Mouse (Mus musculus): ENCODE results near the gene Hist1h2ag. TPM values are rescaled to one million over a fixed set of nuclear protein-coding genes. Genes with fewer than 3 reads are reported as not detected.
A peak's percentile ranks its signal among the peaks of the same experiment; 100 is the strongest.

Hist1h2ag gene
- polyA plus RNA-seq, 2 experiments = 18.0 to 35.2 TPM

DNA sequence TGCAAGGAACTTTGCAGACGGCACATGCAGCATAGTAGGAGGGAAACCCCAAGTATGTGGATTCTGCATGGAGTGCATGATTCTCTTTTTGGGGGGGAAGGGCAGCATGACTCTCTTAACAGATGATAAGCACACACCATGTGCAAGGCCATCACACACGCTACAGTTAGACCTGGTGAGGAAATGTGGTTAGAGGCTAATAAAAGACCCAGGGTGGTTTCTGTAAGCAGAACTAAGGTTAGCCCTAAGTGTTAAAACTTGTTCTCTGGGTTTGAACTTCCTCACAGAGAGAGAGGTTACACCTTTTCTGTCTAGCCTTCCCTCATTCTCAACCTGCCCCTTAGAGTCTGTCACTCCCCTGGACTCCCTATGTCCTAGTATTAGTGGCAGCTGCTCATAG lies 41.4 kb downstream of the Hist1h2ag start:
- peaks cover 88% of the 10 kb centered on the region for H3K27me3 ChIP-seq (ENCODE audit: control insufficient read depth, insufficient read depth, low read length)

DNA sequence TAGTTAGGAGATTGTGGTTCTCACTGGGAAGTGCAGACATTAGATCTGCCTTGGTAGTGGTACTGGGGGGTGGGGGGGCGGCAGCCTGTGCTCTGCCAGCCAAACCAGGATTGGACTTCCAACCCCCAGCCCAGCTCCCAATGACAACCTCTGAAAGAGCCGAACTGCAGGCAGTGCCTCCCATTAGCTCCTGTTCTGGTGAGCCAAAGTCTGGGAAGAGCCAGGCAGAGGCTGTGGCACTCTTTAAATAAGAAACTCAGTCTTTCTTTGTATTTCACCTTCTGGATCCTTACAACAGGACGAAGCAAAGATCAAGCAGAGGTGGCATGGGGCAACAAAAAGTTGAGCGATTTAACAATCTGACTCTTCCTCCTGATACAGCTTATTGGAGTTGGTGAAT lies 43.6 kb downstream of the Hist1h2ag start:
- TF ChIP-seq EP300 (IDR thresholded peaks at IDR 0.05; ENCODE audit: low read depth) (no peak), CTCF (IDR thresholded peaks at IDR 0.05; ENCODE audit: low read depth) (no peak)
- no peak for DNase-seq (ENCODE audit: low read depth in 3 of 3, low spot score in 3 of 3)

More for the DNA sequence above, 41.4 kb downstream of the Hist1h2ag start:
- TF ChIP-seq EP300 (IDR thresholded peaks at IDR 0.05; ENCODE audit: low read depth) (no peak), CTCF (IDR thresholded peaks at IDR 0.05; ENCODE audit: low read depth) (no peak)
- DNase-seq (ENCODE audit: low read depth in 3 of 3, low spot score in 3 of 3) (no peak), ATAC-seq (ENCODE audit: insufficient read depth) (no peak)
- Histone ChIP-seq H3K9ac (replicated peaks) (no peak overlapping the region), H3K4me1 (replicated peaks; ENCODE audit: control insufficient read depth in 2 of 2, insufficient read depth in 2 of 2, low read length in 1 of 2) (peaks cover 0 to 19% of the 10 kb centered on the region in 2 experiments; a peak in 3 of 4 replicates), H3K27ac (no peak overlapping the region), H3K4me3 (ENCODE audit: insufficient read depth in 1 of 2, low read depth in 2 of 2, low read length in 2 of 2) (no peak overlapping the region), H3K4me2 (ENCODE audit: low read depth) (0 out of 2 replicates have a peak overlapping the region, but pooled peaks have one; percentile 15), H3K36me3 (replicated peaks; ENCODE audit: control insufficient read depth, insufficient read depth, low read depth) (no peaks in the 10 kb centered on the region), H3K9me3 (ENCODE audit: control insufficient read depth, low read length) (no peaks in the 10 kb centered on the region)
- 21% methylated on average over 2 of the region's 2 CpGs for WGBS (ENCODE audit: insufficient replicate concordance)

DNA sequence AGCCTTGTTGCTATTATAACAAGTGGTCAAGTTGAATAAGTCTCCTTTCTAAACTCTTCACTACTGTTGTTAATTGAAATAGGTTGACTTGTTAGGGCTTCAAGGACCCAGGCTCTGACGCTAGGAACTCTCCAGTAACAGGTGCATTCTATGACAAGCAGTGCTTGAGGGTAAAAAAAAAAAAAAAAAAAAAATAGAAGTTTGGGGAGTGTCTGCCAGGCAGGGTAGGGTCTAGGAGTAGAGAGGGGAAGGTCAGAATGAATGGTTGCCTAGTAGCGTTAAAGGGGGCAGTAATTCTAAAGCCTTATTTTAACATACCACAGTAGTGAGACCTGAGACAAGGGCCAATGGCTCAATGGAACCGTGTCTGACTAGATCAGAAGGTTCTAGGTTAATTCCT lies 44.3 kb downstream of the Hist1h2ag start:
- H3K27me3 ChIP-seq (ENCODE audit: control insufficient read depth, insufficient read depth, low read length) = peaks cover 70% of the 10 kb centered on the region
- 37% methylated on average over 3 of the region's 3 CpGs for WGBS (ENCODE audit: insufficient replicate concordance)

More for the DNA sequence above, 43.6 kb downstream of the Hist1h2ag start:
- H3K4me3 ChIP-seq (ENCODE audit: insufficient read depth in 1 of 2, low read depth in 2 of 2, low read length in 2 of 2) = no peak overlapping the region
- no peak overlapping the region for H3K27ac ChIP-seq
- H3K4me1 ChIP-seq (replicated peaks; ENCODE audit: control insufficient read depth in 2 of 2, insufficient read depth in 2 of 2, low read length in 1 of 2) = peaks cover 0 to 27% of the 10 kb centered on the region in 2 experiments; a peak in 3 of 4 replicates
- no peak overlapping the region for H3K4me2 ChIP-seq (ENCODE audit: low read depth)
- no peaks in the 10 kb centered on the region for H3K36me3 ChIP-seq (replicated peaks; ENCODE audit: control insufficient read depth, insufficient read depth, low read depth)
- H3K9ac ChIP-seq (replicated peaks) = no peak overlapping the region
- no peak for ATAC-seq (ENCODE audit: insufficient read depth)
- 49% methylated on average over 4 of the region's 4 CpGs for WGBS (ENCODE audit: insufficient replicate concordance)
- H3K9me3 ChIP-seq (ENCODE audit: control insufficient read depth, low read length) = no peaks in the 10 kb centered on the region
- H3K27me3 ChIP-seq (ENCODE audit: control insufficient read depth, insufficient read depth, low read length) = peaks cover 78% of the 10 kb centered on the region

DNA sequence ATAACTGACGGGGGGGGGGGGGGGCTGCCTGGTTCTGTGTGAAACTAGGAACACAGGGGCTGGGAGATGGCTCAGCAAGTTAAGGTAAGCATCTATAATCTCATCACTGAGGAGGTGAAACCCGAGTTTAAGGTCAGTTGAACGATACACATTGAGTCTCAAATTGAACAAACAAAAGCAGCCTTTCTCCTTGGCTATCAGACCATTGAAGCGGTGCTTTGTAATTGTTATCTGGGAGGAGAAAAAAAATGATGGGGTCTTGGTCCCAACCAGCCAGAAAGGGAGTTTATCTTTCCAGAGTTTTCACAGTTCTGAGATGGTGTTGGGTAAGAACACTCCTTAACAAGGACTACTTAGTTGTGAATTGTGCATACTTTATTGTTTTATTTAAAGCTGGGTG lies 44.9 kb downstream of the Hist1h2ag start:
- Histone ChIP-seq H3K27me3 (ENCODE audit: control insufficient read depth, insufficient read depth, low read length) (peaks cover 66% of the 10 kb centered on the region), H3K4me2 (ENCODE audit: low read depth) (peak overlapping the region; percentile 74; the same call in 1 of the 2 replicates), H3K27ac (no peak overlapping the region), H3K4me1 (replicated peaks; ENCODE audit: control insufficient read depth in 2 of 2, insufficient read depth in 2 of 2, low read length in 1 of 2) (peaks cover 0 to 27% of the 10 kb centered on the region in 2 experiments; a peak in 3 of 4 replicates), H3K4me3 (ENCODE audit: insufficient read depth in 1 of 2, low read depth in 2 of 2, low read length in 2 of 2) (no peak overlapping the region), H3K9me3 (ENCODE audit: control insufficient read depth, low read length) (no peaks in the 10 kb centered on the region), H3K36me3 (replicated peaks; ENCODE audit: control insufficient read depth, insufficient read depth, low read depth) (no peaks in the 10 kb centered on the region), H3K9ac (replicated peaks) (no peak overlapping the region)
- ATAC-seq (ENCODE audit: insufficient read depth) (no peak), DNase-seq (ENCODE audit: low read depth in 3 of 3, low spot score in 3 of 3) (no peak)
- TF ChIP-seq CTCF (IDR thresholded peaks at IDR 0.05; ENCODE audit: low read depth) = no peak
- no peak for TF ChIP-seq EP300 (IDR thresholded peaks at IDR 0.05; ENCODE audit: low read depth)
- 20% methylated on average over 4 of the region's 4 CpGs for WGBS (ENCODE audit: insufficient replicate concordance)

More for the DNA sequence above, 44.3 kb downstream of the Hist1h2ag start:
- no peak for TF ChIP-seq CTCF (IDR thresholded peaks at IDR 0.05; ENCODE audit: low read depth)
- TF ChIP-seq EP300 (IDR thresholded peaks at IDR 0.05; ENCODE audit: low read depth) = no peak
- Histone ChIP-seq H3K9me3 (ENCODE audit: control insufficient read depth, low read length) (no peaks in the 10 kb centered on the region), H3K36me3 (replicated peaks; ENCODE audit: control insufficient read depth, insufficient read depth, low read depth) (no peaks in the 10 kb centered on the region), H3K4me3 (ENCODE audit: insufficient read depth in 1 of 2, low read depth in 2 of 2, low read length in 2 of 2) (no peak overlapping the region), H3K27ac (no peak overlapping the region), H3K4me2 (ENCODE audit: low read depth) (no peak overlapping the region), H3K9ac (replicated peaks) (no peak overlapping the region), H3K4me1 (replicated peaks; ENCODE audit: control insufficient read depth in 2 of 2, insufficient read depth in 2 of 2, low read length in 1 of 2) (peaks cover 0 to 27% of the 10 kb centered on the region in 2 experiments; a peak in 3 of 4 replicates)
- ATAC-seq (ENCODE audit: insufficient read depth) = no peak
- no peak for DNase-seq (ENCODE audit: low read depth in 3 of 3, low spot score in 3 of 3)

DNA sequence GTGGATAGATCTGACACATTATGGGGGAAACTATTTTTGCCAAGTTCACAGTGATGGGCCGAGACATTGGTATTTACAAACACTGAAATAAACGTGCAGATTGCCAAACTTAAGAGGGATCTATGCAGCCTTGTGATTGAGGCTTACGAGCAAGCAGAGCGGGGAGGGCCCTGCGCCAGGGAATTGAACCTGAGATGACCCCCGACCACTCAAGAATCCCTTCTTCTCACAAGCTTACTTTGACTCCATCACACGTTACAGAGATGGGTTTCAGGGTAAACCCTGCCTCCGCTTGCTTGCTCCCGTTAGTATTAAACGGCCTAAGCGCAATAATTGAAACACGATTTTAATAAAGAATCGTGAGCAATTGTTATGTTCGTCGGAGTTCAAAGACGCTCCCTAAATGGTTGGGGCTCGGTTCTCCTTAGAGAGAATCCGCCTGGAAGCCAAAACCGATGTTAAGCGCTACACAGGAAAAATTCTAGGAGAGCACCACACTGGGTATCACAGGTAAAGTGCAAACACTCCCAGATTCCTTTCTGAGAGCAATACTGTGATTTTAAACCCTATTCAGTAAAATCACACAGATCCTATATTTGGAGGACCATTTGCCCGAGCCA lies 45.4 kb downstream of the Hist1h2ag start:
- no peak overlapping the region for H3K27ac ChIP-seq
- DNase-seq (ENCODE audit: low read depth in 3 of 3, low spot score in 3 of 3) (no peak), ATAC-seq (ENCODE audit: insufficient read depth) (no peak)
- no peak for TF ChIP-seq EP300 (IDR thresholded peaks at IDR 0.05; ENCODE audit: low read depth)
- no peak for TF ChIP-seq CTCF (IDR thresholded peaks at IDR 0.05; ENCODE audit: low read depth)
- no peaks in the 10 kb centered on the region for H3K9me3 ChIP-seq (ENCODE audit: control insufficient read depth, low read length)
- H3K4me1 ChIP-seq (replicated peaks; ENCODE audit: control insufficient read depth in 2 of 2, insufficient read depth in 2 of 2, low read length in 1 of 2) = peaks cover 0 to 27% of the 10 kb centered on the region in 2 experiments; a peak in 3 of 4 replicates
- peaks cover 63% of the 10 kb centered on the region for H3K27me3 ChIP-seq (ENCODE audit: control insufficient read depth, insufficient read depth, low read length)
- WGBS (ENCODE audit: insufficient replicate concordance) = 2% methylated on average over 21 of the region's 21 CpGs
- peak overlapping the region; percentile 35 to 55 for H3K4me3 ChIP-seq (ENCODE audit: insufficient read depth in 1 of 2, low read depth in 2 of 2, low read length in 2 of 2)
- H3K9ac ChIP-seq (replicated peaks) = no peak overlapping the region
- H3K4me2 ChIP-seq (ENCODE audit: low read depth) = peak overlapping the region; percentile 74
- H3K36me3 ChIP-seq (replicated peaks; ENCODE audit: control insufficient read depth, insufficient read depth, low read depth) = no peaks in the 10 kb centered on the region
